Mouse (Mus musculus) G1E (cell line): ENCODE results near the gene Twf2.

Experiments used
- CTCF ChIP-seq: IDR thresholded peaks from 2 replicates; pipeline ENCODE4 v1.5.1; 2012; ENCODE audit warnings: low read depth, low read length, inconsistent platforms, mixed read lengths
- GATA2 ChIP-seq: IDR thresholded peaks from 2 replicates; pipeline ENCODE4 v1.6.1; 2012; ENCODE audit warnings: low read depth, low read length, inconsistent platforms, borderline replicate concordance

DNA sequence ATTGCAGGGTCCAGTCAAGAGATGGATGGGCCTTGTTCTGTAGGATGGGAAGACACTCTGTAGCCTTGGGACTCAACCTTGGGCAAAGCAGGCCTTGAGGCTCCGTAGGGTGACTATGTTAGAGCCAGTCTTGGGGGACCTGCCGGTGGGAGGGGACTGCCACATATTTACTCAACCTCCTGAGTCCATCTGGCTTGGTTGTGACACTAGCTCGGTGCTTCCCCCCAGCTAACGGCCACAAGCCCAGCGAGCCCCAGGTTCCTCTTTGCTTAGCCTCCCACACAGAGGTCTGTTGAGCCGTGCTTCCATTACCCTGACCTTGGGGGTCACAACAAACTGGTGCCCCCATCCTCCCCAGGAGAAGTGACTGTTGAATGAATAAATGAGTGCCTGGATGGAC is 58.1 kb downstream of the Twf2 start:
- no peak for TF ChIP-seq CTCF
- TF ChIP-seq GATA2, result no peak
